Mouse (Mus musculus) limb, embryonic 14.5 days (tissue): ENCODE measurements at regions not wholly inside any gene's neighbourhood (a gene's known extent, or its start where the extent isn't known, plus 50 kb on each side); places are given as distances from the start of the nearest gene placed in this dataset.
A peak's percentile ranks its signal among the peaks of the same experiment; 100 is the strongest.

Experiments
- ATAC-seq: fragments of 200-750 bp; cut with Nextera tagmentation; 2 replicates; pipeline ENCODE4 v1.8.0; 2017; ENCODE audit warnings: low read depth, moderate number of reproducible peaks, moderate TSS enrichment; ENCODE audit not compliant: low FRiP score
- DNase-seq: peaks from one replicate; pipeline ENCODE4 v3.0.0-alpha.2; 2015; ENCODE audit warnings: low spot score
- H3K27ac ChIP-seq: fragments of 300-500 bp; sonication (generic); replicated peaks from 2 replicates; pipeline ENCODE4 v1.5.1; 2014; ENCODE audit warnings: low read depth, mild to moderate bottlenecking, low read length, moderate library complexity, mixed read lengths
- H3K27me3 ChIP-seq: fragments of 300-500 bp; sonication (generic); 2 replicates; pipeline ENCODE4 v1.6.1; 2014; ENCODE audit warnings: low read length, mixed read lengths; ENCODE audit not compliant: control insufficient read depth, insufficient read depth
- H3K36me3 ChIP-seq: fragments of 300-500 bp; sonication (generic); 2 replicates; pipeline ENCODE4 v1.6.1; 2014; ENCODE audit warnings: mild to moderate bottlenecking, low read length, moderate library complexity, mixed read lengths; ENCODE audit not compliant: control insufficient read depth, insufficient read depth
- H3K4me1 ChIP-seq: fragments of 300-500 bp; sonication (generic); 2 replicates; pipeline ENCODE4 v1.6.1; 2014; ENCODE audit warnings: antibody characterized with exemption, low read length, mixed read lengths; ENCODE audit not compliant: control insufficient read depth, insufficient read depth
- H3K4me2 ChIP-seq: fragments of 300-500 bp; sonication (generic); replicated peaks from 2 replicates; pipeline ENCODE4 v1.6.1; 2014; ENCODE audit warnings: low read depth, mild to moderate bottlenecking, low read length, moderate library complexity; ENCODE audit not compliant: severe bottlenecking
- H3K4me3 ChIP-seq: fragments of 300-500 bp; sonication (generic); replicated peaks from 2 replicates; pipeline ENCODE4 v1.5.1; 2014; ENCODE audit warnings: low read length
- H3K9ac ChIP-seq: fragments of 300-500 bp; sonication (generic); 2 replicates; pipeline ENCODE4 v1.6.1; 2014; ENCODE audit warnings: mild to moderate bottlenecking, low read depth, low read length, moderate library complexity; ENCODE audit not compliant: severe bottlenecking
- H3K9me3 ChIP-seq: fragments of 300-500 bp; sonication (generic); 2 replicates; pipeline ENCODE4 v1.6.1; 2016; ENCODE audit warnings: low read length; ENCODE audit not compliant: control insufficient read depth
- POLR2A ChIP-seq: fragments of 200-500 bp; IDR thresholded peaks from 2 replicates; pipeline ENCODE4 v1.8.0; 2012; ENCODE audit warnings: inconsistent platforms, mild to moderate bottlenecking, moderate library complexity, borderline replicate concordance; ENCODE audit not compliant: insufficient read depth, insufficient read length; ENCODE audit errors: extremely low read depth
- WGBS: fragments of 180-500 bp; shearing (Covaris S2); extraction: QIAGEN DNeasy Blood & Tissue Kit; methylation state at CpG from one replicate; pipeline ENCODE4 v1.1.7; 2014; 5-methylcytosine and 5-hydroxymethylcytosine counted together

DNA sequence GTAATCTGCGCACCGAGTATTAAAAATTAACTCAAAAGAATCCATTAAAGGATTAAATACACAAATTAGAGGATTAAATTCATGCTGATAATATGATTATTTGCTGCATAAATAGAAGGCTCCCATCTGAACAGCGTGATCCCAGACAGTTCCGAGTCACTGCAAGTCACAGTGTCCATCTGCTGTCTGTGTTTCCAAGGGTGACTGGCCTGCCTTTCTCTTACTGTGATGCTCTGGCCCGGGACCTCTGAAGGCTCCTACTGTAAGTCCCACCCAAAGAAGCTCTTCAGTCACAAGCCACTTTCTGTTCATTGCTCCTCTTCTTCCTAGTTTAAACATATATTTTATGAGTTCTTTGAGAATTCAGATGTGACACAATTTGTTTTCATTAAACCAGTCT is 293.1 kb downstream of the Ice1 start:
- no peak for TF ChIP-seq POLR2A

DNA sequence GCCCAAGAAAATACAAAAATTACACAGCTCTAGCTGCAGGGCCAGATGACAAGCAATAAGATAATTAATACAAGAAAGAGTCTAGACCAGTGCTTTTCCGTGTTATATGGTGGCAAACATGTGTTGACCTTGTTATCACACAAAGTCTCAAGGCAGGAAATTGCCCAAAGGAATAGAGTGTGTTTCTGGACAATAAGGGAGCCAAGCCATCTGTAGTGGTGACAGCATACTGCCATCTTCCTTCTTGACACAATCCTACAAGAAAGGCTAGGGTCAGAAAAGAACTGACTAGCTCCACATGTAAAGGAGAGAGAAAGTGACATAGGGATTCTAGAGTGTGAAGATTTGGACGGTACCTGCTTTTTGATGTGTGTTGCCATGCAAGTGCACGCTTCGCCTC is 289.0 kb downstream of the Ice1 start:
- no peaks in the 10 kb centered on the region for H3K36me3 ChIP-seq
- H3K27me3 ChIP-seq: no peaks in the 10 kb centered on the region
- ATAC-seq: no peak
- no peaks in the 10 kb centered on the region for H3K9me3 ChIP-seq
- no peak overlapping the region for H3K9ac ChIP-seq
- DNase-seq: no peak
- H3K4me3 ChIP-seq: no peak overlapping the region
- 88% methylated on average over 4 of the region's 4 CpGs for WGBS
- H3K4me2 ChIP-seq: no peak overlapping the region
- H3K4me1 ChIP-seq: no peaks in the 10 kb centered on the region
- H3K27ac ChIP-seq: no peak overlapping the region
- no peak for TF ChIP-seq POLR2A

More for the DNA sequence above, 293.1 kb downstream of the Ice1 start:
- H3K27me3 ChIP-seq: no peaks in the 10 kb centered on the region
- H3K4me2 ChIP-seq: no peak overlapping the region
- H3K9ac ChIP-seq: no peak overlapping the region
- H3K27ac ChIP-seq: no peak overlapping the region
- H3K4me1 ChIP-seq: no peaks in the 10 kb centered on the region
- H3K36me3 ChIP-seq: no peaks in the 10 kb centered on the region
- no peaks in the 10 kb centered on the region for H3K9me3 ChIP-seq
- ATAC-seq (no peak), DNase-seq (no peak)
- 73% methylated on average over 5 of the region's 5 CpGs for WGBS
- H3K4me3 ChIP-seq: no peak overlapping the region

DNA sequence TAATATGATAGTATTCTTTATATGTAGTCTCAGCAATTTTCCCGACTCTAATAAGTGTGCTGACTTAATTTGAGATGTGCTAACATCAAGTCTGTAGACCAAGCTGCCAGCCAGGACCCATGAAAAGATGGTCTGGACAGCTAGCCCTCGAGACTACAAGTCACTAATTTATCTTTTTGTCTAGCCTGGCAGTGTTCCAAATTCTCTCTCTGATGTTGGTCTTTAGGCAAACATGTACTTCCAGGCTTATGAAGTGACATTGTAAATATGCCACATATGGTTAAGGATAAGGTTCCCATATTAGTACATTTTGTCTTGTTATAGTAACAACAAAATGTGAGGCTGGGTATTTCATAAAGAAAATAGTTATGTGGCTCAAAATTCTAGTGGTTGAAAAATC is 288.5 kb downstream of the Ice1 start:
- H3K4me3 ChIP-seq: no peak overlapping the region
- H3K9me3 ChIP-seq: no peaks in the 10 kb centered on the region
- ATAC-seq: no peak
- H3K4me1 ChIP-seq: no peaks in the 10 kb centered on the region
- H3K27ac ChIP-seq: no peak overlapping the region
- no peak overlapping the region for H3K4me2 ChIP-seq
- H3K27me3 ChIP-seq: no peaks in the 10 kb centered on the region
- TF ChIP-seq POLR2A: no peak
- DNase-seq: no peak
- no peak overlapping the region for H3K9ac ChIP-seq
- H3K36me3 ChIP-seq: no peaks in the 10 kb centered on the region
- WGBS: 66% methylated on average over 2 of the region's 2 CpGs

DNA sequence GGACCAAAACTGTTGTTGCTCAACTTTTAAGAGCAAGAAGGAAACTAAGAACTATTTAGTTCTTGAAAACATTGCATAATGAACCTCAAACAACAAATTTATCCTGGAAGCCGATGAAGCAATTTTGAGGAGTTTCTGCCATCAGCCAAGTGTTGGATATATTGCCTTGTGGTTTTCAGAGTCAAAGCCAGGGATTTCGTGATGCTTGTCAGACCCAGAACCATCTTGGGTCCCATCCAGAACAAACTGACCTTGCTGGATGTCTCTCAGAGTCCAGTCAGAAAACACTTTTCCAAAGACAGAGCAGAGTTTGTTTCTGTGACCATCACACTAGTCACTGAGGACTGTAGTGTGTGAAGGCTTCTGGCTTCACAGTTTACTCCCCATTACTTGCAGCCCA is 267.8 kb downstream of the Ice1 start:
- ATAC-seq: no peak
- Histone ChIP-seq H3K4me2 (no peak overlapping the region), H3K9me3 (no peaks in the 10 kb centered on the region), H3K9ac (no peak overlapping the region), H3K27me3 (no peaks in the 10 kb centered on the region), H3K36me3 (no peaks in the 10 kb centered on the region), H3K4me3 (no peak overlapping the region), H3K4me1 (no peaks in the 10 kb centered on the region), H3K27ac (no peak overlapping the region)
- TF ChIP-seq POLR2A: no peak
- DNase-seq: peak; percentile 13
- 83% methylated on average over 2 of the region's 2 CpGs for WGBS

DNA sequence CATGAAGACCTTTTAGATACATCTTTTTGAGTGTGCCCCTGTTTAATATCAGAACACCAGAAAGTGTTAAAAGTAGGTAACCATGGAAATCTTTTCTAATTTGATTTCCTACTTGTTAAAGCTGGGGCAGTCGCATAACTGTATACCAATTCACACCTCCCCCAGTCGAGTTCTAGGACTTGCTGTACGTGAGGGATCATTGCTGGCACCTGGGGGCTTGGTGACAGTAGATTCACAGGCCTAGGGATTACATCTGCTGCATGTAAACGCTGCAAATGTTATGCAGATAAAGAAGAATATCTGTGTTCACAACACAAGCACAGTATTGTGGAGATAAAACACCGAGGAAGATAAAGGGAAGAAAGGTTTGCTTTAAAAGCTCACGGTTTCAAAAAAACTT is 256.7 kb downstream of the Ice1 start:
- ATAC-seq (no peak), DNase-seq (no peak)
- no peak overlapping the region for H3K4me2 ChIP-seq
- 65% methylated on average over 6 of the region's 6 CpGs for WGBS
- no peaks in the 10 kb centered on the region for H3K9me3 ChIP-seq
- no peak overlapping the region for H3K27ac ChIP-seq
- no peaks in the 10 kb centered on the region for H3K36me3 ChIP-seq
- TF ChIP-seq POLR2A: no peak
- no peak overlapping the region for H3K9ac ChIP-seq
- H3K4me1 ChIP-seq: no peaks in the 10 kb centered on the region
- no peak overlapping the region for H3K4me3 ChIP-seq
- no peaks in the 10 kb centered on the region for H3K27me3 ChIP-seq

DNA sequence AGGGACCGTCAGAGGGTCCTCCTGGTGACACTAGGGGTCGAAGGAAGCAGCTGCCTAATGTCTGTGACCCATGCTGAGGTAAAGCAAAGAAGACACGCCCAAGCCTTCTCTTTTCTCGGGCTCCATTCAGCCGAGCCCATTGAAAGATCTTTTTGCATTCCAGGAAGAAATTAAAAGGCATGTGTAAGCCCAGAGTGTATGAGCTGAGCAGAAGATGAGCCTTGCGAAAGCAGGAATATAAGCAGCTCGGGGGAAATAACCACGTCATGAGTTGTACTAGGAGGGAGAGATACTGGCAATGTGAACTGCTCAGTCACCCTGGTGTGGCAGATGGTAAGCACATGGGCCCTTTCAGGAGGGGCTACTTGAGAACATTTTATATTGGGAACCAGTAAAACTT is 252.1 kb downstream of the Ice1 start:
- no peaks in the 10 kb centered on the region for H3K27me3 ChIP-seq
- H3K9me3 ChIP-seq: no peaks in the 10 kb centered on the region
- no peak overlapping the region for H3K4me3 ChIP-seq
- H3K27ac ChIP-seq: no peak overlapping the region
- WGBS: 62% methylated on average over 8 of the region's 8 CpGs
- TF ChIP-seq POLR2A: no peak
- H3K4me1 ChIP-seq: no peaks in the 10 kb centered on the region
- ATAC-seq: no peak
- no peak for DNase-seq
- H3K36me3 ChIP-seq: no peaks in the 10 kb centered on the region
- no peak overlapping the region for H3K4me2 ChIP-seq
- no peak overlapping the region for H3K9ac ChIP-seq
